Mouse (Mus musculus) limb, embryonic 13.5 days (tissue): Measurements from ENCODE around the gene Lmx1b. TPM values are rescaled to one million over a fixed set of nuclear protein-coding genes. Genes with fewer than 3 reads are reported as not detected.

ENCODE experiments used
- ATAC-seq: fragments of 200-750 bp; cut with Nextera tagmentation; 2 replicates; pipeline ENCODE4 v1.8.0; 2017; ENCODE audit warnings: low read depth, moderate number of reproducible peaks, moderate TSS enrichment; ENCODE audit not compliant: low FRiP score
- H3K27ac ChIP-seq: fragments of 300-500 bp; sonication (generic); 2 replicates; pipeline ENCODE4 v1.5.1; 2015; ENCODE audit warnings: inconsistent platforms, mild to moderate bottlenecking, moderate library complexity
- H3K27me3 ChIP-seq: fragments of 300-500 bp; sonication (generic); 2 replicates; pipeline ENCODE4 v1.6.1; 2015; ENCODE audit warnings: mild to moderate bottlenecking, inconsistent platforms
- H3K36me3 ChIP-seq: fragments of 300-500 bp; sonication (generic); 2 replicates; pipeline ENCODE4 v1.6.1; 2015; ENCODE audit warnings: inconsistent platforms, mild to moderate bottlenecking, moderate library complexity
- H3K4me1 ChIP-seq: fragments of 300-500 bp; sonication (generic); 2 replicates; pipeline ENCODE4 v1.6.1; 2015; ENCODE audit warnings: inconsistent platforms
- H3K4me2 ChIP-seq: fragments of 300-500 bp; sonication (generic); replicated peaks from 2 replicates; pipeline ENCODE4 v1.6.1; 2015; ENCODE audit warnings: inconsistent platforms, mild to moderate bottlenecking, moderate library complexity
- H3K4me3 ChIP-seq: fragments of 300-500 bp; sonication (generic); 2 replicates; pipeline ENCODE4 v1.5.1; 2015; ENCODE audit warnings: moderate library complexity, mild to moderate bottlenecking, inconsistent platforms
- H3K9ac ChIP-seq: fragments of 300-500 bp; sonication (generic); 2 replicates; pipeline ENCODE4 v1.6.1; 2015; ENCODE audit warnings: mild to moderate bottlenecking, inconsistent platforms
- H3K9me3 ChIP-seq: fragments of 300-500 bp; sonication (generic); 2 replicates; pipeline ENCODE4 v1.6.1; 2016; ENCODE audit warnings: inconsistent platforms
- WGBS: fragments of 180-500 bp; shearing (Covaris S2); methylation state at CpG from one replicate; pipeline ENCODE4 v1.1.7; 2015; 5-methylcytosine and 5-hydroxymethylcytosine counted together
- polyA plus RNA-seq: library from polyadenylated mRNA; unstranded; fragments of >200 nt; fragmentation: Nextera tagmentation; extraction: Ambion mirVana; gene quantifications from 2 replicates; pipeline ENCODE4 v1.2.1, GENCODE M21; 2015

The Lmx1b gene
- polyA plus RNA-seq, 1 experiment from 2014 or later = 7.7 TPM

DNA sequence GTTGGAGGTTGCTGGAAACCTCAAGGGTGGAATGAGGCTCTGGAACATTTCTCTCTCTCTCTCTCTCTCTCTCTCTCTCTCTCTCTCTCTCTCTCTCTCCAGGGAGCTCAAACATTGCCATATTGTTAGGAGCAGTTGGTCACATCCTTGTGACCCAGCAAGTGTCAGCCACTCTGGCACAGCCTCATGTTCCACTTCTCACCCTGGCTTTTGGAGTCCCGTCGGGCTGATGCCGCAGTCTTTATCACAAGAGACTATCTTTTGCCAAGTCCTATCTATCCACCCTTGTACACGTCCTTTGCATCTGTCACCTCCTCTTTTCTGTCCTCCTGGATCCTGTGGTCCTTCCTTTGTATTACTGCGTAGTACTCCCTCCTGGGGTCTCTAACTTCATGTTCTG lies 94.3 kb downstream of the Lmx1b start:
- H3K36me3 ChIP-seq = no peaks in the 10 kb centered on the region
- peak overlapping the region; percentile 85; the same call in 1 of the 2 replicates for H3K27ac ChIP-seq
- H3K4me2 ChIP-seq = no peak overlapping the region
- H3K9me3 ChIP-seq = no peaks in the 10 kb centered on the region
- WGBS = 87% methylated on average over 5 of the region's 5 CpGs
- H3K4me1 ChIP-seq = peaks cover 45% of the 10 kb centered on the region
- H3K27me3 ChIP-seq = peaks cover 47% of the 10 kb centered on the region
- no peak overlapping the region for H3K9ac ChIP-seq
- ATAC-seq = no peak
- H3K4me3 ChIP-seq = no peak overlapping the region

DNA sequence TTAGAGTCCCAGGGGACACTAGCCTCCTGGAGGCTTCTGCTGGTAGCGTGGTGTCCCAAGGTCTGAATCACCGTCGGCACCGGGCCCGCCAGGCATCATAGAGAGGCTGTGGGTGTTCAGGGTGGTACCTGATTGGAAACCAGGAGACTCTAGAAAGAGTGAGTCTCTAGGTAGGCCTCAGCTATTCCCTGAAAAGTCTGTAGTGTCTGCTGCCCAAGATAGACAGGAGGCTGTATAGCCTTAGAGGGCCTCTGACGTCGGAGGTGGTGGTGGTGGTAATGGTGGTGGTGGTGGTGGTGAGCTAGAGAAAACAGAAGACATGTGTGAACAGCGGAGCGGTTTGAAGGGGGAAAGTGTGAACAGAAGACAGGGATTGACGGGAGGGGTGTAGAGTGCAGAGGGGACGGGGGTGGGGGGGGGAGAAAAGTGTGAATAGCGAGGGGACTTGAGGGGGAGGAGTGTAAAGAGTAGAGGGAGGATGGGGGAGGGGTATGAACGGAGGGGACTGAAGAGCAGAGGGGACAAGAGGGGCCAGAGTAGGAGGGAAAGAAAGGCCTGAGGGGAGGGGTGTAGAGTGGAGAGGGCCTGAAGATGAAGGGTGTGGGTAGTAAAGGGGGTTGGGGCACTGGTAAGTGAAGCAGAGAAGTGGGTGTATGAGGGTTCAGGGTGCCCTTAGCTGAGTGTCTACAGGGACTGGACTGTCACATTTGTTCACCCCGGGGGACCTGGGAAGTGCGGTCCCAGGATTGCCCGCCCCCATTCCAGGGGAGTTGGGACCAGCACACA lies 95.3 kb downstream of the Lmx1b start:
- Histone ChIP-seq H3K9me3 (no peaks in the 10 kb centered on the region), H3K27me3 (peaks cover 55% of the 10 kb centered on the region), H3K4me2 (peak overlapping the region; percentile 94), H3K4me3 (peak overlapping the region; percentile 48), H3K9ac (peak overlapping the region; percentile 65), H3K27ac (peak overlapping the region; percentile 33; the same call in 1 of the 2 replicates), H3K36me3 (no peaks in the 10 kb centered on the region), H3K4me1 (peaks cover 45% of the 10 kb centered on the region)
- 18% methylated on average over 16 of the region's 16 CpGs for WGBS
- 0 out of 2 replicates have a peak, but pooled peaks have one; percentile 3 for ATAC-seq

DNA sequence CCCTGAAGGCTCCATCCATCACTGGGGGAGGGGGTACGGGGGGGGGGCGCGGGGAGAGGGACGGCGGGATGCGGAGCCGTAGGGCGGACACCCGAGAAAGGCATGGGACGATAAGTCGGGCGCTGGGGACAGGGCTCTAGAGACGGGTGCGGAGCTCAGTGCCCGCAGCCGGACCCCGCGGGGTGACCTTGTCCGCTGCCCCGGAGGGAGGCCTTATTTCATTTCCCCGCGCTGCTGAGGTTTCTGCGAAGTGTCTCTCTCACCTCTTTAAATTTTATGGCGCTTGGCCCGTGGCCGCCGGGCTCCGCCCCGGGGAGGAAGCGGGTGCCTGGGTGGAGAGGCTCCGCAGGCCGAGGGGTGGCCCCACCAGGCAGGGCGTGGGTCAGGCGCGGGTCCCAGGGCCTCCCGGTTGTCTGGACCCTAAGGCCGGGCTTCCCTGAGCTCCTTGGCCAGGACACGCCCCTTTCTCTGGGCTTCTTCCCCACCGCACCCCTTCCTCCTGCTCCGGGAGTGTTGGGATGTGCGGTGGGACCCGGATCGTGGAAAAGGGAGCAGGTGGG lies 96.0 kb downstream of the Lmx1b start:
- Histone ChIP-seq H3K4me3 (peak overlapping the region; percentile 48), H3K27me3 (peaks cover 62% of the 10 kb centered on the region), H3K4me1 (peaks cover 45% of the 10 kb centered on the region), H3K27ac (peak overlapping the region; percentile 33; the same call in 1 of the 2 replicates), H3K36me3 (no peaks in the 10 kb centered on the region), H3K9ac (peak overlapping the region; percentile 65), H3K9me3 (no peaks in the 10 kb centered on the region), H3K4me2 (peak overlapping the region; percentile 94)
- under 1% methylated on average over 35 of the region's 43 CpGs for WGBS
- peak; percentile 33 for ATAC-seq

DNA sequence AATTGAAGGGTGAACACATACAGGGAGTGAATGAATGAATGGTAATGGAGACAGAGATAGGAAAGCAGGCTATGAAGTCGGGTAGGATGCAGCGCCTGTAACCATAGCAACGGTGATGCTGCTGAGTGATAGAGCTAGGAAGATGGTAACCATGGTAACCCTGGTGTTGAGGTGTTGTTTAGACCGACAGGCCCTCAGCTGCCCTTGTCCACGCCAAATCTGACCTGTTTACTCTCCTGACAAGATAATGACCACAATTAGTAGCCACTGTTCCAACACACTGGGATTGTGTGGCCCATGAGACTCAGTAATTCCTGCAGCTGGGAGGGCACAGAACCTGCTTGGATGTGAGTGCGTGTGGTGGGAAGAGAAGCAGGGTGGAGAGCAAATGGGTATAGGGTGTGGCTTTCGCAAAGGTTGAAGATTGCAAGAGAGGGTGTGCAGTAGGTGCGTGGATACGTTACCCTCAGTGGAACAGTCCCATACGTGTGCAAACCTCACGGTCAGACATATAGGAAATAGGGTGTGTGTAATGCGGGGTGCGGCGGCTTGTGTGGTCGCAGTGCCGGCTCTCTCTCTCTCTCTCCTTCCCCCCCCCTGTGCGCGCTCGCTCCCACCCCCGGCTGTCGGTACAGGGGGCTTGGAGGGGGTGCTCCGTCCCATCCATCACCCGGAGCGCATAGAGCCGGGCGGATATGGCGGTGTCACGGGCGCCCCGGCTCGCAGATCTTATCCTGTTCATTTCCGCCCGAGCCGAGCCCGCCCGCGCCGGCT lies 96.7 kb downstream of the Lmx1b start:
- WGBS = under 1% methylated on average over 35 of the region's 38 CpGs
- peak; percentile 55 for ATAC-seq
- H3K36me3 ChIP-seq = no peaks in the 10 kb centered on the region
- peak overlapping the region; percentile 48 for H3K4me3 ChIP-seq
- peak overlapping the region; percentile 94 for H3K4me2 ChIP-seq
- H3K9ac ChIP-seq = peak overlapping the region; percentile 65
- peaks cover 45% of the 10 kb centered on the region for H3K4me1 ChIP-seq
- H3K27ac ChIP-seq = no peak overlapping the region; the same call in 1 of the 2 replicates
- no peaks in the 10 kb centered on the region for H3K9me3 ChIP-seq
- peaks cover 67% of the 10 kb centered on the region for H3K27me3 ChIP-seq

DNA sequence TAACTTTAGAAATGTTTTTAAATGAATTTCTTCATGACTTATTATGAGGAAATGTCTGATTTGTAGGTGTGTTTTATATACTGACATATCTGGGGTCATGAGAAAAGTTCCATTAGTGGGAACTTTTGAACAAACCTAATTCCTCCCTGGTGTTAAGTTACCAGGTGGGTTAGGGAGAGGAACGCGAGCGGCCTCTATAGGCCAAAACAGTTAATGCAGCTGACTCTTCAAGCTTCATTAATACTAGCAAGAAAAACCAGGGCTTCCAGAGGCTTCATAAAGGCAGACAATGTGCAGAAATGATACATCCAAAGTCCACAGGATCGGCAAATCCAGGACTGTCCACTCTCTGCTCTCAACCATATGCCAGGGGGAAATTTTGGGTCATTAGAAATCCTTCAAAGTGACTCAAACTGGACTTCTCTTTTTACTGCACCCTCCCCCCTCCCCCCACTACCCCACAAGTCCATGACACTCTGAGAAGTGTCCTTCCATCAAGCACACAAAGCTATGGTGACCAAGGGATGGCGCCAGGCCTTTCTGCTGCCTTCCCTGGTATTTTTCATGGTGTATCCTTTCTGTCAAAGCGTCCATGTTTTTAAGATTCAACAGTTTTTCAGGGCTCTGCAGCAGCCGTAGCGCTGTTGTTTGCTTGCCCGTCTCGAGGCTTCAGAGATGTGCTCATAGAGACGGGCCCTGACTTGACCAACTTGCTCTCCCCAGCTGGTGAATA lies 97.4 kb downstream of the Lmx1b start:
- H3K4me3 ChIP-seq = peak overlapping the region; percentile 48
- H3K4me2 ChIP-seq = peak overlapping the region; percentile 94
- H3K4me1 ChIP-seq = peaks cover 45% of the 10 kb centered on the region
- 4% methylated on average over 11 of the region's 11 CpGs for whole genome bisulfite sequencing
- H3K36me3 ChIP-seq = no peaks in the 10 kb centered on the region
- H3K27ac ChIP-seq = no peak overlapping the region; the same call in 1 of the 2 replicates
- H3K27me3 ChIP-seq = peaks cover 74% of the 10 kb centered on the region
- no peak for ATAC-seq
- H3K9me3 ChIP-seq = no peaks in the 10 kb centered on the region
- no peak overlapping the region for H3K9ac ChIP-seq

DNA sequence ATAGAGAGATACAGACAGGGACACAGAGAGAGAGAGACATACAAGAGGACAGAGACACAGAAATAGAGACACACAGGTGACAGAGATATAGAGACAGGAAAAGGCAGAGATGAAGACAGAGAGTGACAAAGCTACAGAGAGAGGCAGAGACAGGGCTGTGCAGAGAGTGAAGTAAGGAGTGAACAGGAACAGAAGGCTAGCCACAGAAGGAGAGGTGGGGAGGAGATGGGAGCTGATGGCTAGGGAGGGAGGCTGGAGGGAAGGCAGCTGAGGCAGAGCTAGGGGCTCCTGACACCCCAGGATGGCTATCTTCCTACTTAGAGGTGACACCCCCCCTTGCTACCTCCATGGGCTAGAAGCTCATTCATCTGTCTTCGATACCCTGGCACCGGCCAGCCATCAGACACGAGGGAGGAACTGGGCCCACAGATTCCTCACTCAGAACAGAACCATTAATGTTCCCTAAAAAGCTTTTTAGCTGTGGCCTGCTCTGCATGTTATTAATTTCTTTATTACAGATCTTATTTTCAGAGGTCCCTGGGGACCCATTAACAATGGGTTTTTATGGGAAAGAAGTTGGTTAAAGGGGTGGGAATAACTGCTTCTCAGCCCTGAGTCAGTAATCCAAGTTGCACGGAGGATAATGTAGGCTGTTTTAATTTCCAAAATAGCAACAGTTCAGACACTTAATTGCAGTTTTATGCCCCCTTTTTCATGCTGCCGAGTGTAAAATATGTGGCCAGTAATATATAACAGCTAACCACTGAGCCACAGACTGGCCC lies 114.8 kb downstream of the Lmx1b start:
- ATAC-seq = no peak
- Histone ChIP-seq H3K9ac (no peak overlapping the region), H3K4me2 (no peak overlapping the region), H3K27me3 (peaks cover 9% of the 10 kb centered on the region; the same call in 1 of the 2 replicates), H3K36me3 (no peaks in the 10 kb centered on the region), H3K27ac (no peak overlapping the region), H3K9me3 (peaks cover 20% of the 10 kb centered on the region), H3K4me1 (peaks cover 6% of the 10 kb centered on the region; the same call in 1 of the 2 replicates), H3K4me3 (no peak overlapping the region)
- WGBS = 24% methylated on average over 5 of the region's 5 CpGs

DNA sequence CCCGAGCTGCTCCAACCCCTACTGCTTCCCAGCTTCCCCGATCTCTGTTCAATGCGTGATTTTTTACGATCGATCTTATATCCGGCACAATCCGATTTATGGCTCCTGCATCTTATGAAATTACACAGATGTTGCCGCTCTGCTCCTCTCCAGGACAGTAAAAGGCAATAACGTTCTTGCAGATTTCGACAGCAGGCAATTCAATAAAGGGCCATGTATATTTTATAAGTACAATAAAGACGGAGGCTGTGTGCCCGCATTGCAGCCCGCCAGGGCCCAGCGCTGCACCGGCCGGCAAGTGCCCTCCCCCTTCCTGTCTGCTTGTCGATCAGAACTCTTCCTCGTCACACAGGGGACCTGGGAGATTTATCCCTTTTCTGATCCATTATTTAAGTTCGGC lies 124.5 kb downstream of the Lmx1b start:
- Histone ChIP-seq H3K4me1 (peaks cover 16% of the 10 kb centered on the region), H3K27me3 (peaks cover 48% of the 10 kb centered on the region), H3K4me3 (peak overlapping the region; percentile 5; the same call in 1 of the 2 replicates), H3K27ac (no peak overlapping the region), H3K4me2 (peak overlapping the region; percentile 50), H3K9me3 (peaks cover 9% of the 10 kb centered on the region), H3K36me3 (no peaks in the 10 kb centered on the region), H3K9ac (no peak overlapping the region)
- 25% methylated on average over 19 of the region's 19 CpGs for WGBS
- ATAC-seq = no peak

DNA sequence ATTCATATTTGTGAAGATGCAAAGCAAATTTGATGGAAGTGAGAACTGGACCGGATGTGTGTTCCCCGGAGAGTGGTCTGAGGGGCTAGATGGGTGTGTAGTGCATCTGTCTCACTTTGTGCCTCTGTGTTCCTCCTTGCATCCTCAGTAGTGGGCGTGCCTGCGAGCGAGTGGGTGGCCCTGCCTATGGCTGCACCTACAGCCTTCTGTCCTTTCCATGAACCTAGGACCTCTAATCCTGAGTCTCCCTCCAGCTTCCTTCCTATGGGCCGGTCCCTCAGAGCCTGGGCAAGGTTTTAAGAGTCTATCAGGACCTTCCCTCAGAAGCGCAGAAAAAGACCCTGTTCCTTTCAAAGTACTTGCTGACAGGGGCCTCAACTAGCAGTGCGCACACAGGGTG lies 124.9 kb downstream of the Lmx1b start:
- H3K9ac ChIP-seq = no peak overlapping the region
- 0 out of 2 replicates have a peak overlapping the region, but pooled peaks have one; percentile 5 for H3K4me3 ChIP-seq
- H3K36me3 ChIP-seq = no peaks in the 10 kb centered on the region
- no peak; the same call in 1 of the 2 replicates for ATAC-seq
- 61% methylated on average over 8 of the region's 8 CpGs for WGBS
- H3K4me1 ChIP-seq = peaks cover 16% of the 10 kb centered on the region
- H3K9me3 ChIP-seq = peaks cover 9% of the 10 kb centered on the region
- H3K4me2 ChIP-seq = peak overlapping the region; percentile 50
- H3K27ac ChIP-seq = no peak overlapping the region
- peaks cover 48% of the 10 kb centered on the region for H3K27me3 ChIP-seq

Other genes starting within 250 kb of the Lmx1b start
- 5.8 and 7.4 TPM in 2 replicates for gene Zbtb34, start 209.2 kb downstream of the Lmx1b start, polyA plus RNA-seq
- gene Zbtb43, start 172.0 kb downstream of the Lmx1b start, polyA plus RNA-seq = 17.7 and 18.2 TPM in 2 replicates
- gene Mvb12b, start 247.4 kb upstream of the Lmx1b start, polyA plus RNA-seq = 22.6 and 23.8 TPM in 2 replicates